Mouse (Mus musculus) limb, embryonic 15.5 days (tissue): ENCODE data around the gene Lrrc37a. TPM values are rescaled to one million over a fixed set of nuclear protein-coding genes. Genes with fewer than 3 reads are reported as not detected.

Experiments
- polyA plus RNA-seq: library from polyadenylated mRNA; unstranded; fragments of >200 nt; fragmentation: Nextera tagmentation; extraction: Ambion mirVana; gene quantifications from 2 replicates; pipeline ENCODE4 v1.2.1, GENCODE M21; 2015

Gene Lrrc37a
- polyA plus RNA-seq, 1 experiment from 2014 or later, result not detected

Other genes with a start within 250 kb of the Lrrc37a start
- 4.3 and 5.3 TPM in 2 replicates for gene Map3k14, start 237.1 kb downstream of the Lrrc37a start, polyA plus RNA-seq
- gene Arhgap27, start 140.9 kb downstream of the Lrrc37a start, polyA plus RNA-seq, result 11.7 and 14.0 TPM in 2 replicates
- gene Plekhm1, start 91.9 kb downstream of the Lrrc37a start, polyA plus RNA-seq, result 8.4 and 8.6 TPM in 2 replicates
- gene Gm884, start 116.5 kb upstream of the Lrrc37a start, polyA plus RNA-seq, result not detected in 2 replicates
- not detected in 2 replicates for gene Lyzl6, start 134.3 kb upstream of the Lrrc37a start, polyA plus RNA-seq
- gene Rprml, start 145.0 kb upstream of the Lrrc37a start, polyA plus RNA-seq, result 0.14 TPM in 1 of 2 replicates, not detected in the other
- 101 and 103 TPM in 2 replicates for gene Gosr2, start 193.3 kb upstream of the Lrrc37a start, polyA plus RNA-seq
- gene Wnt9b, start 245.2 kb upstream of the Lrrc37a start, polyA plus RNA-seq, result 0.51 and 0.76 TPM in 2 replicates